Mouse (Mus musculus) midbrain, embryonic 11.5 days (tissue): ENCODE data around the gene Ctdspl2. TPM values are rescaled to one million over a fixed set of nuclear protein-coding genes. Genes with fewer than 3 reads are reported as not detected.
"Not testable (repeated sequence)": the region's sequence is repeated elsewhere in the genome, so short reads cannot be mapped to it uniquely, and the experiment has no call there.

ENCODE experiments used
- ATAC-seq: fragments of 200-750 bp; cut with Nextera tagmentation; 2 replicates; pipeline ENCODE4 v1.8.0; 2017; ENCODE audit warnings: moderate TSS enrichment, moderate library complexity; ENCODE audit not compliant: low FRiP score
- DNase-seq: peaks from one replicate; pipeline ENCODE4 v3.0.0; 2015; ENCODE audit warnings: low spot score; ENCODE audit errors: missing footprints
- H3K27ac ChIP-seq: fragments of 300-500 bp; sonication (generic); 2 replicates; pipeline ENCODE4 v1.5.1; 2014; ENCODE audit warnings: low read depth, low read length
- H3K27me3 ChIP-seq: fragments of 300-500 bp; sonication (generic); 2 replicates; pipeline ENCODE4 v1.6.1; 2014; ENCODE audit warnings: mild to moderate bottlenecking, low read length, moderate library complexity, mixed read lengths; ENCODE audit not compliant: control insufficient read depth, insufficient read depth
- H3K36me3 ChIP-seq: fragments of 300-500 bp; sonication (generic); 2 replicates; pipeline ENCODE4 v1.6.1; 2014; ENCODE audit warnings: mild to moderate bottlenecking, low read length, moderate library complexity, mixed read lengths; ENCODE audit not compliant: control insufficient read depth, insufficient read depth
- H3K4me1 ChIP-seq: fragments of 300-500 bp; sonication (generic); 2 replicates; pipeline ENCODE4 v1.6.1; 2014; ENCODE audit warnings: low read length; ENCODE audit not compliant: control insufficient read depth, insufficient read depth
- H3K4me2 ChIP-seq: fragments of 300-500 bp; sonication (generic); 2 replicates; pipeline ENCODE4 v1.6.1; 2014; ENCODE audit warnings: mild to moderate bottlenecking, moderate library complexity
- H3K4me3 ChIP-seq: fragments of 300-500 bp; sonication (generic); 2 replicates; pipeline ENCODE4 v1.5.1; 2014; ENCODE audit warnings: low read depth, low read length
- H3K9ac ChIP-seq: fragments of 300-500 bp; sonication (generic); 2 replicates; pipeline ENCODE4 v1.6.1; 2014; ENCODE audit warnings: low read length
- H3K9me3 ChIP-seq: fragments of 300-500 bp; sonication (generic); 2 replicates; pipeline ENCODE4 v1.6.1; 2016; ENCODE audit warnings: low read length; ENCODE audit not compliant: control insufficient read depth
- WGBS: fragments of 180-500 bp; shearing (Covaris S2); extraction: QIAGEN DNeasy Blood & Tissue Kit; methylation state at CpG from one replicate; pipeline ENCODE4 v1.1.7; 2014; 5-methylcytosine and 5-hydroxymethylcytosine counted together
- polyA plus RNA-seq: library from polyadenylated mRNA; unstranded; fragments of >200 nt; fragmentation: Nextera tagmentation; extraction: Ambion mirVana; gene quantifications from 2 replicates; pipeline ENCODE4 v1.2.1, GENCODE M21; 2014

The Ctdspl2 gene
- polyA plus RNA-seq, 1 experiment from 2014 or later: 55.4 TPM

DNA sequence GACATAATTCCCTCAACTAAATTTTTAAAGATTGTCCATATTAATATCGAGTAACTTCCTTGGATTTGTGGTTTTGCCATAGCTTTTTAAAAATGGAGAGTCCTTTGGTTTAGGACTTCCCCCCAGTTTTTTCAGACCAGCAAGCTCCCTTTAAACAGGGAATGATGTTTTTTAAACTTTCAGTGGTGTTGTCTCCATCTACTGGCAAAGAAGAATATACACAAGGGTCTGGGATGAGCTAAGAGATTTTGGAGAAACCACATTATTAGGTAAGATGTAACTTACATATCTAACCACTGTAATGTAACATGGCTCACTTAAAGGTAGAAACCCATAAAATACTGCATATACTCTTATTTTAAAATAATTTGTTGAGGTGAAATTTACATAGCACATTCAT lies 39.9 kb downstream of the Ctdspl2 start:
- no peak overlapping the region for H3K9ac ChIP-seq
- 88% methylated on average over 1 of the region's 1 CpGs for WGBS
- H3K4me3 ChIP-seq: no peak overlapping the region
- H3K4me1 ChIP-seq: no peaks in the 10 kb centered on the region
- no peak overlapping the region for H3K4me2 ChIP-seq
- H3K36me3 ChIP-seq: no peaks in the 10 kb centered on the region; the same call in 1 of the 2 replicates
- ATAC-seq (no peak), DNase-seq (no peak)
- no peaks in the 10 kb centered on the region for H3K9me3 ChIP-seq
- no peak overlapping the region for H3K27ac ChIP-seq
- H3K27me3 ChIP-seq: no peaks in the 10 kb centered on the region

DNA sequence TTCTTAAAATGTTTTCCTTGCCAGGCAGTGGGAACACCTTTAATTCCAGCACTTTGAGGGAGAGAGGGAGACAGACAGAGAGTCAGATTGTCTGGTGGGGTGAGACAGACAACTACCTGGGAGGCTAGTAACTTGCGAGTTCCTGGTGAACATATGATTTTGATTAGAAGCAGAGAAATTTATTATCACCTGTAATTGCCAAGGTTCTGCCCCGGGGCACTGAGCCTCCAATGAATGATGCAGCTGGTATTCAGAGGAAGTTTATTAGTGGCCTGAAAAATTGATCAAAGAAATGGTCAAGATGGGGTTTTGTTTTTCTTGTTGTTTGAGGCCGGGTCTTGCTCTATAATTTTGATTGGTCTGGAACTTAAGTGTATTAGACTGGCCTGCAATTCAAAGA lies 53.0 kb downstream of the Ctdspl2 start:
- Histone ChIP-seq H3K9me3 (no peaks in the 10 kb centered on the region), H3K4me3 (no peak overlapping the region), H3K36me3 (peaks cover 6% of the 10 kb centered on the region; the same call in 1 of the 2 replicates), H3K4me1 (no peaks in the 10 kb centered on the region), H3K4me2 (no peak overlapping the region), H3K27me3 (no peaks in the 10 kb centered on the region), H3K9ac (no peak overlapping the region), H3K27ac (no peak overlapping the region)
- no peak for ATAC-seq
- WGBS: over 99% methylated on average over 3 of the region's 3 CpGs
- DNase-seq: no peak

- H3K27ac ChIP-seq: no peak overlapping the region
- no peaks in the 10 kb centered on the region for H3K9me3 ChIP-seq
- DNase-seq: no peak
- H3K4me3 ChIP-seq: no peak overlapping the region
- 91% methylated on average over 7 of the region's 7 CpGs for WGBS
- H3K36me3 ChIP-seq: peaks cover 4% of the 10 kb centered on the region; the same call in 1 of the 2 replicates
- H3K4me1 ChIP-seq: no peaks in the 10 kb centered on the region
- H3K9ac ChIP-seq: no peak overlapping the region
- ATAC-seq: no peak
- no peaks in the 10 kb centered on the region for H3K27me3 ChIP-seq
- no peak overlapping the region for H3K4me2 ChIP-seq
These were observed 55.6 kb downstream of the Ctdspl2 start for GRCm38 (mm10) chr2:122011441-122011840.

- H3K4me3 ChIP-seq: no peak overlapping the region
- no peaks in the 10 kb centered on the region for H3K27me3 ChIP-seq
- no peaks in the 10 kb centered on the region for H3K4me1 ChIP-seq
- no peak overlapping the region for H3K9ac ChIP-seq
- H3K4me2 ChIP-seq: no peak overlapping the region
- H3K27ac ChIP-seq: no peak overlapping the region
- no peak for ATAC-seq
- no peaks in the 10 kb centered on the region for H3K36me3 ChIP-seq
- WGBS: 87% methylated on average over 1 of the region's 1 CpGs
- no peak for DNase-seq
- no peaks in the 10 kb centered on the region for H3K9me3 ChIP-seq
These were observed 62.9 kb downstream of the Ctdspl2 start for GRCm38 (mm10) chr2:122018705-122019104.

DNA sequence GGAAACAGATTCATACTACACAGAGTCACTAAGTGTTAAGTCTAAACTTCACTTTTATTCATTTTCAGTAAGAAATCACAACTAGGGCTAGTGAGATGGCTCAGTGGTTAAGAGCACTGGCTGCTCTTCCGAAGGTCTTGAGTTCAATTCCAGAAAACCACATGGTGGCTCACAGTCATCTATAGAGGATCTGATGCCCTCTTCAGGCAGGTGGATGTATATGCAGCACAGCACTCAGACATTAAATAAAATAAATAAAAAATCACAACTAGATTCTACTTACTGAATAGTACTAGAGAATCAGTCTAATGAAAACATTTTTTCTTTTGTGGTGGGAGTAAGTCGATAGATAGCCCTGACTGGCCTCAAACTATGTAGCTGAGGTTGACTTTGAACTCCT lies 66.5 kb downstream of the Ctdspl2 start:
- Histone ChIP-seq H3K4me1 (no peaks in the 10 kb centered on the region), H3K4me3 (no peak overlapping the region)

DNA sequence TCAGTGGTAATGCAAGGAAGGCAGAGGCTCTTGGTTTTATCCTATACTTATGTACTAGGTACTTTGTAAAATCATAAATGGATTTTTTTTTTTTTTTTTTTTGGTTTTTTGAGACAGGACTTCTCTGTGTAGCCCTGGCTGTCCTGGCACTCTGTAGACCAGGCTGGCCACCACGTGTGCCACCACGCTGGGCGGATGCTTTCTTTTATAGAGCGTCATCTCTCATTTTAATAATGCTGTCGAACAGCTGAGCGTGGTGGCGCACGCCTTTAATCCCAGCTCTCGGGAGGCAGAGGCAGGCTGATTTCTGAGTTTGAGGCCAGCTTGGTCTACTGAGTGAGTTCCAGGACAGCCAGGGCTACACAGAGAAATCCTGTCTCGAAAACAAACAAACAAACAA lies 71.3 kb downstream of the Ctdspl2 start:
- DNase-seq, ATAC-seq, H3K36me3 ChIP-seq, H3K9me3 ChIP-seq, H3K4me3 ChIP-seq, H3K27ac ChIP-seq, H3K9ac ChIP-seq, H3K4me2 ChIP-seq, H3K4me1 ChIP-seq, H3K27me3 ChIP-seq: not testable (repeated sequence)
- WGBS: 93% methylated on average over 10 of the region's 10 CpGs

More for the DNA sequence above, 66.5 kb downstream of the Ctdspl2 start:
- DNase-seq (no peak), ATAC-seq (no peak)
- Histone ChIP-seq H3K27ac (no peak overlapping the region), H3K27me3 (no peaks in the 10 kb centered on the region), H3K4me2 (no peak overlapping the region), H3K36me3 (no peaks in the 10 kb centered on the region), H3K9me3 (no peaks in the 10 kb centered on the region), H3K9ac (no peak overlapping the region)
- WGBS: 77% methylated on average over 2 of the region's 2 CpGs

GRCm38 (mm10) chr2:122027862-122028755 lies 72.3 kb downstream of the Ctdspl2 start, which contains the start of gene Eif3j1:
TSS of gene Eif3j1 (plus strand) at chr2:122028546.
- DNase-seq: peak; percentile 98
- H3K9me3 ChIP-seq: no peaks in the 10 kb centered on the region
- peak within 1 kb of the TSS; percentile 80 for H3K4me2 ChIP-seq
- H3K4me1 ChIP-seq: peaks cover 9% of the 10 kb centered on the region; the same call in 1 of the 2 replicates
- no peaks in the 10 kb centered on the region for H3K27me3 ChIP-seq
- ATAC-seq: peak; percentile 99
- under 1% methylated on average over 52 of the region's 67 CpGs for whole genome bisulfite sequencing
- H3K4me3 ChIP-seq: peak within 1 kb of the TSS; percentile 86
- peak within 1 kb of the TSS; percentile 91 for H3K9ac ChIP-seq
- peak within 1 kb of the TSS; percentile 54 for H3K27ac ChIP-seq
- H3K36me3 ChIP-seq: peaks cover 2% of the 10 kb centered on the region; the same call in 1 of the 2 replicates

DNA sequence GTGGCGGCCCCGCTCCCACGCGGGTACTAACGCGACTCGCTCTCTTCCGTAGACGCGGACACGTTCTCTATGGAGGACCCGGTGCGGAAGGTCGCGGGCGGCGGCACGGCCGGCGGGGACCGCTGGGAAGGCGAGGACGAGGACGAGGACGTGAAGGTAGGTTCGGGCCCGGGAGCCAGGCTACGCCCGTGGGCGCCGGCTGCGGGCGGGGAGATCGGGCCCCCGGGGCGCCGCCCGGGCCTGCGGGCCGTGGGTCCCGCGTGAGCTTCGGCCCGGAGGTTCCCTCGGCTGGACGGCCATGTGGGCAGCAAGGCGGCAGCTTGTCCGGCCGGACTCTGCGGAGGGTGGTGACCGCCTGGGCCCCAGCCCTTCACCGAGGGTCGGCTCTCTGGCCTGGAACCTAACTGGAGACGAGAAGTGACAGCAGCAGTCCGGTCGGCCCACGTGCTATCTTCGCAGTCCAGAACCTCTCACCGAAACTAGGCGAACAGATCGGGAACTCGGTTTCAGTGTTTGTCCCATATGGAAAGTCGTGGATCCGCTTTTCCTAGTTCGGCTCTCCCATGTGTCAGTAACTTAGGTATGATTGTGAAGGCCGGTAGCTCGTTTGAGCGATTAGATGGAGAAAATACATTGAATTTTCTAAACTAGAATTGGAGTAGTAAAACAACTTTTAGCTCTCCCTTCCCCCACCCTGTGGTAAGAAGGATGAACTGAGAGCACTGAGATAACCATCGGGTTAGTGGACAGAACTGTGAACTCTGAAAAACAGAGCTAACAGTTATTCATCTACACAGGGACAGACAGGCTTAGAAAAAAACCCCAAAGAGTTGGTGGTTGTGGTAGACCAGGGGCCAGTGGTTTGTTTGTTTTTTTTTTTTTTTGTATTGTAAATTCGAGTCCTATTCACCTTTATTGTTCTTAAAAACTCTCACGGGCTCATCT lies 73.2 kb downstream of the Ctdspl2 start:
- Histone ChIP-seq H3K9ac (peak overlapping the region; percentile 91), H3K36me3 (peaks cover 2% of the 10 kb centered on the region; the same call in 1 of the 2 replicates), H3K27ac (peak overlapping the region; percentile 51), H3K4me2 (peak overlapping the region; percentile 80), H3K4me3 (peak overlapping the region; percentile 86), H3K27me3 (no peaks in the 10 kb centered on the region), H3K4me1 (peaks cover 9% of the 10 kb centered on the region; the same call in 1 of the 2 replicates), H3K9me3 (no peaks in the 10 kb centered on the region)
- ATAC-seq (peak; percentile 78), DNase-seq (peak; percentile 94)
- WGBS: 1% methylated on average over 69 of the region's 71 CpGs
